Mouse (Mus musculus) kidney, adult 11 months (tissue): Measurements from ENCODE around the gene Cfap97d2.
"Not testable (repeated sequence)": the region's sequence is repeated elsewhere in the genome, so short reads cannot be mapped to it uniquely, and the experiment has no call there.

ENCODE experiments used
- DNase-seq: peaks from one replicate; pipeline ENCODE4 v3.0.0; 2022

Cfap97d2 gene

DNA sequence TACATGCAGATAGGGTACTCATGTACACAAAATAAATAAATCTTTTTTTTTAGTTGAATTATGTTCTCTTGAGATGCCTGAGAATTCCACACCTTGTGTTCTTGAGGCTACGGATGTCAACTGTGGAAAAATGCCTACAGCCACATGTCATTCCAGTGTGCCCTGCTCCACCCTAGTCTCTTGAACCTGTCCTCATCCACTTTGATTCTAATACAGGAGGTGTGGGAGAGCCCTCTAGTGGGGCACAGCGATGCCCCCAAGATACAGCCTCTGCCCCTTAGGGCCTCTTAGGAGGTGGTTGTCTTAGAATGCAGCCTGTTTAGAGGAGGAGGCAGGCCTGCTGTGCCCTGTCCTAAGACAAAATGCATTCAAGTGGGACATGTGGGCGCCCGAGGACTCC lies 17.7 kb upstream of the Cfap97d2 start:
- no peak for DNase-seq

DNA sequence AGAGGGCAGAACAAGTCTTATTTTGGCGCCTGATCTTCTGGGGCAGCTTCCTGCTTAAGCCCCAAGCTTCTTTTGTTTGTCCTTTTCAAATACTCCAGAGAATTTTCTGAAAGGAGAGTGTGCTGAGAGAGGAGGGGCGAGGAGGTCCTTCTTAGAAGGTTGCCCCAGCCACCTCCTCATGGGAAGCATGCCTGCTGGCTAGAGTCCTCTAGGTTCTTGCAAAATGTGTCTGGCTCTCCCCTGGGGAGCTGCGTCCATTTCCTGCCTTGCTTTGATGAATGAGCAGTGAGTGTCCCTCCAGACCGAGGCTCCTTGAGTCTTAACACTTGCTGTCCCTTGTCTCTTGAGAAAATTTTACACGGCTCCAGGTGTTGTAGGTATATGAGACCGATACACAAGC lies 17.2 kb upstream of the Cfap97d2 start:
- peak; percentile 23 for DNase-seq

DNA sequence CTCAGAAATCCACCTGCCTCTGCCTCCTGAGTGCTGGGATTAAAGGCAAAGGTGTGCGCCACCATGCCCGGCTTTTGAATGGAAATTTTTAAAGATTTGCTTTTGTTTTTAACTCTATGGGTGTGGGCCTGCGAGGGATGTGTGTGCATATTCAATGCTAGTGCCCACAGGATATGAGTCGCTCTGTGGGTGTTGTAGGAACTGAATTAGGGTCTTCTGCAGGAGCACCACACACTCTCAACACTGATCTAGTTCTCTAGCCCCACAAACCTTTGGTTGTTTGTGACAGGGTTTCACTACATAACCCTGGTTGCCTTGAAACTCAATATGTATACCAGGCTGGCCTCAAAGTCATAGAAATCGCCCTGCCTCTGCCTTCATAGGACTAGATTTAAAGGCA lies 16.4 kb upstream of the Cfap97d2 start:
- DNase-seq, result no peak

DNA sequence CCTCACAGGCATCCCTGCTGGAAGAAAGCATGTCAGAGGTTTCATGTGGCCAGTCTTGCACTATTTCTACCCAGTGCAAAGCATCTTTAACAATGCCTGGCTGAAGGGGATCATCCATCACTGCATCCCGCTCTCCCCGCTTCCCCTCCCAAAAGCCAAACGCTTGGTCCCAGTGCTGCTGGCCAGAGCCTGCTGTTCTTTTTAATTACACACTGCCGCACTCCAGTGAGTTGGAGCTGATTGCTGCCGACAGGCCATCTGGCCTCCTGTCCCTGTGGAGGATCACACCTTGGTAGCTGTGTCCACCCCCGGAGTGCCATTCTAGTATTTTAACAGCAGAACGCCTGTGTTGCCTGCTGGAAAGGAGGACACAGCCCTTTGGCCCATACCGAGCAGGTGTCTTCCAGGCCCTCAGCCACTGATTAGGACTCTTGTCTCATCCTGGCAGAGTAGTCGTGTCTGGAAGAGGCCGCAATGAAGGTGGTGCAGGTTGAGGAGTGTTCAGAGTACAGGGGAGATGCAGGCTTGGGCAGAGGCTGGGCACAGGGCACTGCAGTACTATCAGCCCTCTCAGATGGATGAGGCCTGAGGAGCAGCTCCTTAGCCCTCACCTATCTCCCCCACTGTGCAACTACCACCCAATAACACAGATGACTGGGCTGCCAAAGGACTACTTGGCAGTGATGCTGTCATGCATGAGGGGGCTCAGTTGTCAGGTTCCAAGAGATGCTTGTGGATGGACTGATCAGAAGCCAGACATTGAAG lies 13.2 kb upstream of the Cfap97d2 start:
- no peak for DNase-seq

DNA sequence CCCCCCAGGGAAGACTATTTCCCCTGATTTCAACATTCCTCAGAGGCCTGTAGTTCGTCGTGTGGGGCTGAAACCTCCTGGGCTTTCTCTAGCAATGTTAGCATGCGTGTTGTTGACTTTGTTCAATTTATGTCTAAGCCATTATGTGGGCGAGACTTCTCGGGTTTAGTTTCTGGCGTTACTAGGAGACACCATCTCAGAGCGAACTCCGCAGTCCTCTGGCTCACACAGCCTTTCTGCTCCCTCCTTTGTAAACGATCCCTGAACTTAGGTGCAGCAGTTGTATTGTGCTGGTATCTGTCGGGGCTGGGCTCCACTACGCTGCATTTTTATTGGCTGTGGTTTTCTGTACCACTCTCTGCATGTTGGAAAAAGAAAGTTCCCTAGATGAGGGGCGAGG lies 11.0 kb upstream of the Cfap97d2 start:
- DNase-seq, result no peak

DNA sequence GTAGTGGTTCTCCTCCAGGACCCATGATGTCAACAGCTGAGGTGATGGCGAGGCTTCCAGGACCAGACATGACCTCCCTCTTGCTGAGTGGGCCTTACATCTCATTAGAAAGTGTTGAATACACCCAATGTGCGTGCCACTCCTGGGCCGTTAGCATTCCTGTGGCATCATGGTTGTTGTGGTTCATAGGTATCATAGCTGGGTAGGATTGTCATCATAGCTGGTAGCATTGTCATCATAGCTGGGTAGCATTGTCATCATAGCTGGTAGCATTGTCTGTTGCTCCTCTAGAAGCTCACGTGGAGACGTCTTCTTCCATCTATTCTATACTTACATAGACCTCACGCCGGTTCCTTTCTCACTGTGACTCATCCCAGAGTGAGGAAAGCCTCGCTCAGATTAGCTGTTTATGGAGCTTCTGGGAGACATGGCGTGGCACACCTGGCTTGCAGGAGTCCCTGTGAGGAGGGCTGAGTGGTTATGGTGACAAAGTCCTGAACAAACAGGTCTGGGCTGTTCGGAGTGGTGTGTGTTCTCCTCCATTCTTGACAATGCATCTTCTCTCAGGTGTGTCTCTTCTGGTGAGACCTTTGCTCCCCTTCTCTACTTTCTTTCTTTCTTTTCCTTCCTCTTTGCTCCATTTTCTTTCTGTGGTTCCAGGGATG lies 10.4 kb upstream of the Cfap97d2 start:
- DNase-seq, result no peak

DNA sequence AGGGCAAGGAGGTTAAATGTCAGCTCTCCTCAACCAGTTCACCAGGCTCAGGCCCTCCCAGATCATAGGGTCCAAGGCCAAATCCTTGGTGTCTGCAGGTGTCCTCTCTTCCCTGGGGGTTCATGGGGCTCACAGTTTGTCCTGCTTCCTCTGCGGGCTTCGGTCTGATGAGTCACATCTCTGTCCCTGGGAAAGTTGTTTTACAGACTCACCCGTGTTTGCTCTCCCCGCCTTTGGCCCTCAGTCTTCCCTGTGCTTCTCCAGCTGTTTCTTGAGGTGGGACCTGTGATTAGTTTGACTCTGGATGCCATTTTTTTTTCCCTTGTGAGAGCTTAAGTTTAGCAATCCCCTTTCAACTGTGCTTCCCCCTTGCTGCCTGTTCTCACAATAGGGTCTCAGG lies 9.5 kb upstream of the Cfap97d2 start:
- DNase-seq, result no peak

DNA sequence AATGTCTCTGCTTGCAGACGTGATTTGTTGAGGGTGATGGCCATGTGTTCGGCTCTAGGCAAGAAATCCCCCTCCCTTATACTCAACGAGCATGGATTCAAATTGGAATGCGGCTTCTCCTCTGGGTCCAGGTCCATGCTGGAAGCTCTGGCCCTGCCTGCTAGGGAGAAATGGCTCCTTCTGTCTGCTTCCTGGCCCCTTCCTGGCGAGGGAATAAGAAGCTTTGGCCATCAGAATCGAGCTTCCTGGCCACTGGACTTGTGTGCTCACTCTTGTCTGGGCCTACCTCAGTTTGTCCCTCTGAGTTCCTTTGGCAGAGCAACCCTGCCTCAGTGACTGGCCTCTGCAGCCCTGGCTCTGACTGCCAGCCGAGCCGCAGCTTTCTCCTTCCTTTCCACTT lies 8.5 kb upstream of the Cfap97d2 start:
- DNase-seq, result no peak

DNA sequence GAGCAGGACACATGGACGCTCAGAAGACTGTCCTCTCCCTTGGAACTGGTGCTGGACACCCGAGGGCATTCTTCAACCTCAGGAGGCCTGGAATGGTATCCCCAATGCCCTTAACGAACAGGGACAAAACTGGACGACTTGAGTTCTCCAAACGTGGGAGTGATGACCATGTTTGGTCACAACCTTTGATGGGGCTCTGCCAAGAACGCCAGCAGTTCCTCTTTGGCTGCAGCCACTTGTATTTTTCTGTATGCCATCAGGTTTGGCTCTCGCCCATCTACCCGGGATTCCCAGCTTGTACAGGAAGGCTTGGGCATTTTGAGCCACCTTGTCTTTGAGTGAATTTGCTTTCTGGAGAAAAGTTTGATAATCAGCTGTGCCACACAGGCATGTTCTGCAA lies 8.0 kb upstream of the Cfap97d2 start:
- no peak for DNase-seq

DNA sequence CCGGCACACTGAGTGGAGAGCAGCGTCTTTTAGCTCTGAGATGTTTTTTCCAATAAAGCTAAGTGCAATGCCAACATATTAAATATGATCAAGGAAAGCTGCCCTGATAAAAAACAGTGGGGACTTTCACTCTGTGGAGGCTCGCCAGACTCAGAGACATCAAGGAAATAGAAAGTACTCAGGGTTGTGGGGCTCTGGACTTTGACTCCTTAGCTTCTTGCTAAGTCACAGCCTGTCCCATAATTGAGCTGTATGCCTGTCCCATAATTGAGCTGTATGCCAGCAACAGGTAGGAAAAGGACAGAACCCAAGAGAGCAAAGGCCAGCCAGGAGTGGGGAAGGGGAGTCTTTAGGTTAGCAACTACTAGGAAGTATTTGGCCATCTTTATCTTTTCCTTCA lies 7.4 kb upstream of the Cfap97d2 start:
- no peak for DNase-seq

DNA sequence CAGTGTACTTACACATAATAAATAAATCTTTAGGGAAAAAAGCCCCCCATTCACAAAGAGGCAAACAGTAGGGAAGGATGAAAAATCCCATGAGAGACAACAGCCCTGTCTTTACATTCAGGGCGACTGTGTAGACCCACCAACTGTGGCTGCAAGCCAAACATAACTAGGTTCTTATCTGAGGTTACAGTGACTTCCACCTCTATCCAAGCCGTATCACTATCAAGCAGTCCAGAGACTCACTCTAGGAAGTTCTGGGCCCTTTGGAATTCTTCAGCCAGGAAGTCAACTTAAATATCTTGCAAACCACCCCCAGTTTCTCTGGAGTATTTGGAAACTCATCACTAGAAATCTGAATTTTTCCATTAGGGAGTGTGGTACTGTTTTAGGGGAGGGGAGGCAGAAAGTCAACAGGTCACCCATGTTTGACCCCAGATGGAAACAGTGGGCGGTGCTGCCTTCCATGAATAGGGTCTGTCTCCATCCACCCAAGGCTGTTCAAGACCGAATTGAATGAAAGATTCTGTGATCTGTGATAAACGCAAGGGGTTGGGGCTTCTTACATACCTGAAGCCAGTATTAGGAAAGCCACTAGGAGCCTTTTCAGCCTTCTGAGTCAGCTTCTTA lies 6.3 kb upstream of the Cfap97d2 start:
- DNase-seq, result no peak

DNA sequence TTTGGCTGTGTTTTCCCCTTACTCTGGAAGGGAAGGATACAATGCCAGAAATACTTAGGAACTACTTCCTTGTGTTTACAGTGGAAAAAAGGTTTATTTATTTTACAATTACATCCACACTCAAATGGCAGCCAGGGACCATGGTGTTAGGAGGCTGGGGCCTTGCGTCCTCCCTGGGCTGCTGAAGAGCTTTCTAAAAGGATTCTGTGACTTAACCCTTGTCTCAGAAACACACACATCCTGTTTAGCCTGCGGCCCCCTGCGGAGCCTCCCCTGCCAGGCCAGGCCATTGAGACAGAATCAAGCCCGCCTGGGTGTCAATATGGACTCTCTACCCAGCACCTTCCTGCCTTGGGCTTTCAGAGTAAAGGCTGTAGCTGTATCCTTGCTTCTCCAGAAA lies 2.9 kb upstream of the Cfap97d2 start:
- no peak for DNase-seq

DNA sequence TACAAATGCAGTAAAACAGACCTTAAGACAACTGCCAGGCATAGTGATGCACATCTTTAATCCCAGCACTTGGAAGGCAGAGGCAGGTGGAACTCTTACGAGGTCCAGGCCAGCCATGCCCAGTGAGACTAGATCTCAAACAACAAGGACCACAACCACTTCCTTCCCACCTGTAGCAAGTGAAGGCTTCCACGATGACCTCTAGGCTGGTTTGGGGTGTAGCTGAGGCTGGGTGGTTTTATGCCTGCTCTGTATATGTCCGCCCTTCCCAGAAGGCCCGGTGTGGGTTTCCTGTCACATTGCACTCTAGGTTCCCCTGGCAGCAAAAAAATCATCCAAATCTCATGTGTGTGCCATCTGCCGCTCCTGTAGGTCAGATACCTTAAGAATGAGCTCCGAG lies 1.9 kb upstream of the Cfap97d2 start:
- no peak for DNase-seq

DNA sequence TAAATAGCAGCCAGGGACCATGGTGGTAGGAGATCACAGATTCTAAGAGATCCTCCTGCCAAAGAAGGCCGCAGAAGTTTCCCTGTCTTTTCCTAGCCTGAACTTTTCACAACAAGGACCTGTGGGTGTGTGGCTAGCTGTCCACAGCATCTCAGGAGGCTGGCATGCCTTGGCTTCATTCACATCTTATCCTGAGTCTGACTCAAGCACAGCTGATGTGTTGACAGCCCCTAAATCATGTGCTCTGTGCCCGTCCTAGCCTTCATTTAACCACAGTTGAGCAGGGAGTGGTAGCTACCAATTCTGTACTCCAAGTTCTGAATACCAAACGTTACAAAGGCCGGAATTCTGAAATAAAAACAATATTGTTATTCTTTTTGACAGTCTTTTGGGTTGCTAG lies 1.4 kb upstream of the Cfap97d2 start:
- DNase-seq, result no peak

DNA sequence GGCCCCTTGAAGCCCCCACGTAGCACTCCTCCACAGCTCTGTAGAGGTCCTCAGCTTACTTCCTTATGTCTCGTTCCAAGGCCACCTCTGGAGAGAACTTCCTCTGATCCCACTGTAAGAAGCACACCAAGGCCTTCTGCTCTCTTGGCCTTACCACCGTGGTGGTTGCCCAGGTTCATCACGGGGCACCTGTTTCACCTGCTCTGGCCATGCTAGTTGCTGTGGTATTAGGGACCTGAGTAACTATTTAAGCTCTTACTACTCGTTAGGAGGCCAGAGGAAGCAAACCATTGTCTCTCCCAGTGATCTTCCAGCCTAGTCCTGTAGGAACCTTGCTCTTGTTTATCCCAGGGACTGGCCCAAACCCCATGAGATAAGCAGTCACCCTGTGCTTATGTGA lies 1.2 kb downstream of the Cfap97d2 start:
- DNase-seq, result no peak

DNA sequence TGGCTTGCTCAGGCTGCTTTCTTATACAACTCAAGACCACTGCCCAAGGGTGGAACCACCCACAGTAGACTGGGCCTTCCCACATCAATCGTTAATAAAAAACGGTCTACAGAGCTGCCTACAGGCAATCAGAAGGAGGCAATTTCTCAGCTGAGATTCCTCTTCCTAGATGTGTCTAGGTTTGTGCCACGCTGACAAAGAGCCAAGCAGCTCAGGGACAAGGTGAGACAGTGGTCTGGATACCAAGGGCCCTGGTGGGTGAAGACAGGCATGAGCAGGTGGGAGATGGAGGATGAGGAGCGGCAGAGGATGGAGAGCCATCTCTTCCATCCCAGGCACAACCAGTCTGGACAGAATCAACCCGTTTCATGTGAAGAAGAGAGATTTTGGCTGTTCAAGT lies 2.8 kb downstream of the Cfap97d2 start:
- no peak for DNase-seq

DNA sequence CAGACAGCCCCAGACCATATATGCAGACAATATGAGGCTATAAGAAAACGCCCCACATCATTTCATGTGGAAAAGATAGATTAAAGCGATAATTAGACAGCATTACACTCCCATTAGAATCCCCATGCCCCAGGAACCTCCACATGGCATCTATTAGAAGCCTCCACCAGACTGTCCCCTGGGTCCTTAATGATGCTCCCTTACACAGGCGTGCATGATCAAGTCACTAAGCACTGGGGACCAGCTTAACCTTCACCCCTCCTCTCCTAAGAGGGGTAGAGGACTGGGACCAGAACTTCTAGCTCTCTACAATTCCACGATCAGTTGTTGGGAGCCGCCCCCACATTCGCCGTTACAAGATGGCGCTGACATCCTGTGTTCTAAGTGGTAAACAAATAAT lies 13.3 kb downstream of the Cfap97d2 start:
- no peak for DNase-seq

DNA sequence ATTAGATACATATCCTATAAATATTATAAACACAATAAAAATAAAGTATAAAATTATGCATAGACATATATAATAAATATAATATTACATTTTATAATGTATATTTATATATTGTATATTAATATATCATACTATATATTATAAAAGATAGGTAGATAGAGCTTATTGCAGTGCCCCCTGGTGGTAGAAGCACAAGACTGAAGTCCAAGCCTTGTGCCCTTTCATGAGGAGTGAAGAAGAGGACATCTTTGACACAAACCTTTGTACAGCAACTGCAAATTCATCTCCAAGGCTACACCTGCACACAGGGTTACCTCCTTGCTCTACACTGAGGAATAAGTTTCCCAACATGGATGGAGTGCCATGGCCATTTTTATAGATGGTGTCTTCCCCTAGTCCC lies 20.0 kb downstream of the Cfap97d2 start:
- no peak for DNase-seq

DNA sequence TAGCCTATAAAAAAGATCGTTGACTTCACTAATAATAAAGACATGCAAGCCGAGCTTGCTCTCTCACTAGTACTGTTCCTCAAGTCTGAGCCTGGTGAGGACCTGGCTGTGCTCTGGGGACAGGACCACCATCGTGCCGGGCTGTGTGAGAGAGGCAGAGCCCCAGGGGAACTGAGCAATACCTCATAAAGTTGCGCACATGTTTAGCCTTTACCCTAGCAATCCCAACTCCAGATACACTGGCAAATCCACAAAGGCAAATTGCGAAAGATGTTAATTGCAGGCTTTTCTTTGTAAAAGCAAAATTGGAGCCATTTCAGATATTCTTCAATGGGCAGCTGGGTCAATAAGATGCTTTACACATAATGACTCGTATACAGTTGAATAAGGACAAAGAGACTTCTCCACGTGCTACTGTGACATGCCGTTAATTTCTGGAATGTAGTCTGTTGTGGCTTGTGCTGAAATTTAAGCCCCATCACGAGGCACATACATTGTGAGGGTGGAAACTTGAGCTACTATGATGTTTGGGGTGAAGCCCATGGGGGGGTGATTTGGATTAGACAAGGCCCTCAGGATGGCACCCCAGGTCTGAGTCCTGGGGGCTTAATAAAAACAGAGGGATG lies 21.9 kb downstream of the Cfap97d2 start:
- DNase-seq, result no peak

DNA sequence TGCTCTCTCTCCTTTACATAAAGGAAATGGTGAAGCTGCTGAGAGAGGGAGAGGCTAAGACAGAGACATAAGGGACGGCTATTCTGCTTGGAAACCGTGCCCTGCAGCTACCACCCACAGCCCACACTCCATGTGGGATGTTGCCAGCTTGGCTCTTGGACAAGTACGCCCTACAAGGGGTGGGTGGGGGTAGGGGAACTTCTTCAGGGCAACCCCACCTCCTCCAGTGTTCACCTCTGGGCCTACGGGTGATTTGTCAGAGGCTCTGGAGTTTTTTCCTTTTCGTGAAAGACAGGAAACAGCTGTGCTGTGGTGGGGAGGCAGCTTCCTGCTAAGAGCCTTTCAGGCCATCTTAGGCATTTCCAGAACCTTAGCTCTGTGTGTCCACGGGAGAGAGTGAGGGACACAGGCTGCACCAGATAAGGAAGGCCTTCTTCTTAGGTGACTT lies 34.7 kb downstream of the Cfap97d2 start:
- peak; percentile 37 for DNase-seq

DNA sequence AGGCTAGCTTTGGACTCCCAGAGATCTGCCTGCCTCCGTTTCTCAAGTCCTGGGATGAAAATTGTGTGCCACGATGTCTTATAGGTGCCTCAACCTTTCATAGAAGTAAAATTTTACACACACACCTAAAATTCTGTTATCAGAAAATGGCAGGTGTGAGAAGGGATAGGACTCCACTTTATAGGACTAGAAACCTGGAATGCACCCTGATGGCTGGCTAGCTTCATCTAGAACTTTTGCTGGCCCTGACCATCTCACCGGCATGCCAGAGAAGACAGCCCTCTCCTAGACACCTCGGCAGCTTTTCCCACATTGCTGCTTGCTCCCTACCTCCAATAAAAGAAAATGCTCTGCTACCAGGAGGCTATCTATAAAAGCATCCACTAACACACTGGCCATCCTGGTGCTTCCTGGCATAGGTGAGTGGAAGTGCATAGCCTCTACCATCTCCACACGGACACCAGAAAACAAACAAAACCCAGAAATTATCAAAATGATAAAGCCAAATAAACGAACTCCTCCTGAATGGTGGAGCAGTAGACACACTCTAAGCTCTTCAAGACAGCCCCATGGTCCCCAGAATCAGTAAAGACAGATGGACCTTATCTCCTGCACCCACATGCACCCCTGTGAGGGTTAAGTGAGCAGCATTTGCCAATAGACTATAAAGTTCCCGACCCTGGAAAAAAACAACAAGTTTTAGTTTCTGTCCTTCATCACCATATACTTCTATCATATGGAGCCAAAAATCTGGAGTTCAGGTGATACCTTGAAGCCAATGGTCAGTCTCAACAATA lies 35.3 kb downstream of the Cfap97d2 start:
- DNase-seq, result no peak

DNA sequence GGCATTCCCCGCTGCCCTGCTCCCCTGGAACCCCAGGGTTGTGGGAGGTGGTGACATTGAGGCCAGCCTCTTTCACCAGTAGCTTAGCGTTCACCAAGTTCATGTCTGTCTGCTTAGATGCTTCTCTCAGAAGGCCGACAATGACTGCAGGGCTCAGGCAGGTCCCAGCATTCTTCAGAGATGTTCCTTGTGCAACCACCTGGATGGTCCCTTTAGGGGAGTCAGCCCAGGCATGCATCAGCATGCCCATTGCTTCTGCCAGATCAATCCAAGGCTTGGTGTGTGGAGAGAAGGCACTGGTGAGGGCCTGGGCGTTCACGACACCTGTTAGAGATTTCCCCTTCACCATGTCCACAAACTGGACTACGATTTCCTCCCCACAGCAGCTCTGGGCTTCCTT lies 40.5 kb downstream of the Cfap97d2 start:
- not testable (repeated sequence) for DNase-seq

DNA sequence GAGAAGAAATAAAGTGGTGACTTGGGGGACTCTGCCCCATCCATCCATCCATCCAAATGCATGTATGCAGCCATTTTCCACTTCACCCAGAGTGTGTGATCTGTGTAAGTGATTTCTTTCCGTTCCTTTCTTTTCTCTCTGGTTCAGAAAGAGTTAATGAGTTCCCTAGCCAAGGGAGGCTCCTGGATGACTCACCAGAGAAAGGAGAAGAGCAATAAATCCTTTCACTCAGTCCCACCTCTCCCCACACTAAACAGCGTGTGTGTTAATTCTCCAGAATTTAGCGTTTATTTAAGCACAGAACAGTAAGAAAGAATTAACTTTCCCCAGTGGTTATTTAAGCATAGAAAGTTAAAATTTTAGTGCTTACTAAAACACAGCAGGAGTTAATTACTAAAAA lies 41.9 kb downstream of the Cfap97d2 start:
- DNase-seq, result no peak
